Mouse (Mus musculus): ENCODE measurements around the gene Lmtk2.

Lmtk2 gene

GRCm38 (mm10) chr5:144112574-144113438 is 12.6 kb downstream of the Lmtk2 start:
- DNase-seq: no peak

GRCm38 (mm10) chr5:144114068-144114467 is 13.8 kb downstream of the Lmtk2 start:
- DNase-seq: no peak

- no peak for DNase-seq
Observed at GRCm38 (mm10) chr5:144114970-144115627, 14.9 kb downstream of the Lmtk2 start.

- no peak for DNase-seq
Observed at GRCm38 (mm10) chr5:144115628-144115977, 15.4 kb downstream of the Lmtk2 start.

GRCm38 (mm10) chr5:144118271-144118670 is 18.0 kb downstream of the Lmtk2 start:
- DNase-seq: no peak

- no peak for DNase-seq
Observed at GRCm38 (mm10) chr5:144119286-144119685, 19.1 kb downstream of the Lmtk2 start.

GRCm38 (mm10) chr5:144121489-144121888 is 21.3 kb downstream of the Lmtk2 start:
- DNase-seq: no peak

GRCm38 (mm10) chr5:144125979-144126755 is 25.9 kb downstream of the Lmtk2 start:
- DNase-seq: peak; percentile 9 to 18

- DNase-seq: no peak
Observed at GRCm38 (mm10) chr5:144143531-144143930, 43.3 kb downstream of the Lmtk2 start.

- no peak for DNase-seq
Observed at GRCm38 (mm10) chr5:144146898-144147297, 46.7 kb downstream of the Lmtk2 start.

- no peak for DNase-seq
Observed at GRCm38 (mm10) chr5:144149530-144149929, 49.3 kb downstream of the Lmtk2 start.

- DNase-seq: no peak
Observed at GRCm38 (mm10) chr5:144151270-144151669, 51.0 kb downstream of the Lmtk2 start.

GRCm38 (mm10) chr5:144154528-144154927 is 54.3 kb downstream of the Lmtk2 start:
- peak; percentile 34 to 45 for DNase-seq

- DNase-seq: no peak
Observed at GRCm38 (mm10) chr5:144158604-144159003, 58.4 kb downstream of the Lmtk2 start.

GRCm38 (mm10) chr5:144159137-144159536 is 58.9 kb downstream of the Lmtk2 start:
- no peak for DNase-seq

GRCm38 (mm10) chr5:144162080-144162812 is 62.0 kb downstream of the Lmtk2 start:
- no peak for DNase-seq

- DNase-seq: no peak
Observed at GRCm38 (mm10) chr5:144162813-144163517, 62.7 kb downstream of the Lmtk2 start.

- no peak for DNase-seq
Observed at GRCm38 (mm10) chr5:144165756-144166155, 65.5 kb downstream of the Lmtk2 start.

GRCm38 (mm10) chr5:144169275-144169975 is 69.2 kb downstream of the Lmtk2 start:
- no peak for DNase-seq

- no peak for DNase-seq
Observed at GRCm38 (mm10) chr5:144173648-144174047, 73.4 kb downstream of the Lmtk2 start.

- DNase-seq: no peak
Observed at GRCm38 (mm10) chr5:144178216-144178615, 78.0 kb downstream of the Lmtk2 start.

All from thymus, postnatal 36 days (tissue).